19 mouse cellular contexts compared by ENCODE assay signal in genomic region chr9:51215311-51215710, GRCm38 (mm10). TPM values are rescaled to one million over a fixed set of nuclear protein-coding genes. Genes with fewer than 3 reads are reported as not detected.
DNase-seq lines count a peak whose midpoint lies in the region; ATAC-seq and TF ChIP-seq lines count a peak whose summit lies in the region.
"Had no signal": no experiment of that assay in that cellular context is flagged by ENCODE, and none has a peak within 500 bp of the region (broad histone marks: within the 10 kb centered on the region; RNA-seq: fewer than 3 reads in every experiment).

No protein-coding gene starts in this region.

- H3K36me3 ChIP-seq in hindbrain, embryonic 11.5 days (ENCODE audit: control insufficient read depth, insufficient read depth, low read length) = no peaks in the 10 kb centered on the region
- H3K36me3 ChIP-seq: midbrain, embryonic 15.5 days had no signal

- H3K27ac ChIP-seq in bone marrow, adult 2 months (ENCODE audit: control insufficient read depth, insufficient read depth, low read depth, low read length, poor library complexity) = no peak overlapping the region
- no peak overlapping the region for H3K27ac ChIP-seq in hindbrain, embryonic 11.5 days (ENCODE audit: low read depth, low read length)
- H3K27ac ChIP-seq: liver, embryonic 14.5 days; midbrain, embryonic 15.5 days had no signal

- no peak overlapping the region for H3K9ac ChIP-seq in hindbrain, embryonic 11.5 days (ENCODE audit: low read depth, low read length)
- H3K9ac ChIP-seq: liver, embryonic 14.5 days; midbrain, embryonic 15.5 days had no signal

- DNase-seq in heart, adult 11 months = peak; percentile 76
- no peak for DNase-seq in heart, adult 8-10 months (ENCODE audit: low spot score)
- DNase-seq in A20 (ENCODE audit: low read depth, low spot score) = peak; percentile 66
- peak; percentile 31 for DNase-seq in naive thymus-derived CD4-positive, alpha-beta T cell, adult 2 months (ENCODE audit: low read depth)
- no peak for DNase-seq in hindbrain, embryonic 11.5 days (ENCODE audit: low spot score)
- DNase-seq in right cerebral cortex, postnatal 36 days (ENCODE audit: low spot score in 2 of 2) = no peak
- DNase-seq: adrenal gland, adult 2 months; cerebellum, adult 18-20 months; gastrocnemius, postnatal 25 days; kidney, adult 8-10 months; lung, postnatal 4 days had no signal

- TF ChIP-seq CTCF in bone marrow, adult 2 months (IDR thresholded peaks at IDR 0.05; ENCODE audit: control insufficient read depth, insufficient read depth, low read length) = no peak

- no peak for TF ChIP-seq POLR2A in bone marrow, adult 2 months (IDR thresholded peaks at IDR 0.05; ENCODE audit: borderline replicate concordance, control insufficient read depth, low read depth, low read length)

- H3K4me3 ChIP-seq in bone marrow, adult 2 months (replicated peaks; ENCODE audit: control insufficient read depth, low read depth, low read length) = peak overlapping the region; percentile 56
- H3K4me3 ChIP-seq in hindbrain, embryonic 11.5 days (ENCODE audit: low read depth, low read length) = no peak overlapping the region
- H3K4me3 ChIP-seq: midbrain, embryonic 15.5 days had no signal

- no peak for ATAC-seq in megakaryocyte, adult 5-6 weeks (ENCODE audit: poor library complexity, severe bottlenecking)
- ATAC-seq in hindbrain, embryonic 11.5 days (ENCODE audit: low FRiP score) = no peak
- ATAC-seq: midbrain, embryonic 15.5 days had no signal

- no peaks in the 10 kb centered on the region for H3K27me3 ChIP-seq in hindbrain, embryonic 11.5 days (ENCODE audit: control insufficient read depth, insufficient read depth, low read length)
- H3K27me3 ChIP-seq: midbrain, embryonic 15.5 days had no signal

- no peaks in the 10 kb centered on the region for H3K9me3 ChIP-seq in hindbrain, embryonic 11.5 days (ENCODE audit: control insufficient read depth, low read length)
- H3K9me3 ChIP-seq: midbrain, embryonic 15.5 days had no signal

- WGBS in bone marrow, adult 2 months = 64% methylated on average over 4 of the region's 4 CpGs
- WGBS in hindbrain, embryonic 11.5 days = 50% methylated on average over 4 of the region's 4 CpGs

- H3K4me2 ChIP-seq in hindbrain, embryonic 11.5 days (replicated peaks; ENCODE audit: low read depth, low read length) = no peak overlapping the region
- H3K4me2 ChIP-seq: heart, embryonic 11.5 days; midbrain, embryonic 15.5 days had no signal

- peaks cover 2% of the 10 kb centered on the region; the same call in 1 of the 2 replicates for H3K4me1 ChIP-seq in bone marrow, adult 2 months (ENCODE audit: control insufficient read depth, insufficient read depth, low read length)
- no peaks in the 10 kb centered on the region; the same call in 1 of the 2 replicates for H3K4me1 ChIP-seq in hindbrain, embryonic 11.5 days (replicated peaks; ENCODE audit: control insufficient read depth, insufficient read depth, low read length)
- H3K4me1 ChIP-seq: midbrain, embryonic 15.5 days had no signal

RNA-seq across cellular contexts. Expression of gene Pou2af1, which starts 1.8 kb away (rescaled TPM):
- total RNA-seq in heart, adult 8-10 months (2022) = under 1 TPM; 0.25 to 0.63 (median 0.39) TPM
- polyA plus RNA-seq in bone marrow, adult 2 months (2011; ENCODE audit: insufficient read depth, insufficient read length, low replicate concordance, missing spikeins) = 13.2 and 30.5 TPM in 2 replicates
- 0.59 TPM in 1 of 2 replicates, not detected in the other for total RNA-seq in megakaryocyte, adult 5-6 weeks (2015)
- total RNA-seq in megakaryocyte, adult 5-6 weeks (2017) = 0.22 and 0.85 TPM in 2 replicates
- polyA plus RNA-seq in hindbrain, embryonic 11.5 days (2014; fragmentation: Nextera tagmentation; extraction: Ambion mirVana) = not detected in 2 replicates
- polyA plus RNA-seq: limb, embryonic 11.5 days; neural tube, embryonic 11.5 days had no signal

RNA-seq across cellular contexts. Expression of gene Gm32742, which starts 50.0 kb away (rescaled TPM):
- total RNA-seq in heart, adult 8-10 months (2022) = not detected
- not detected in 2 replicates for polyA plus RNA-seq in bone marrow, adult 2 months (2011; ENCODE audit: insufficient read depth, insufficient read length, low replicate concordance, missing spikeins)
- total RNA-seq in megakaryocyte, adult 5-6 weeks (2015) = not detected in 2 replicates
- not detected in 2 replicates for total RNA-seq in megakaryocyte, adult 5-6 weeks (2017)
- 0.08 TPM in 1 of 2 replicates, not detected in the other for polyA plus RNA-seq in hindbrain, embryonic 11.5 days (2014; fragmentation: Nextera tagmentation; extraction: Ambion mirVana)
- total RNA-seq: adrenal gland, adult 2 months; gastrocnemius, postnatal 25 days; heart, postnatal 25 days had no signal
- polyA plus RNA-seq: adrenal gland, adult 2 months; midbrain, embryonic 15.5 days; neural tube, embryonic 11.5 days had no signal

Comparison
In these comparisons a context has a peak if more than half of its experiments do, and no peak if none do; other contexts are left out.
1. DNase-seq: peak in heart, adult 11 months (single experiment), A20 (single experiment) and naive thymus-derived CD4-positive, alpha-beta T cell, adult 2 months (single experiment); none in heart, adult 8-10 months (single experiment), hindbrain, embryonic 11.5 days (single experiment) and right cerebral cortex, postnatal 36 days (0 of 2).